Mouse (Mus musculus): ENCODE measurements around the gene Slc25a22.

DNA sequence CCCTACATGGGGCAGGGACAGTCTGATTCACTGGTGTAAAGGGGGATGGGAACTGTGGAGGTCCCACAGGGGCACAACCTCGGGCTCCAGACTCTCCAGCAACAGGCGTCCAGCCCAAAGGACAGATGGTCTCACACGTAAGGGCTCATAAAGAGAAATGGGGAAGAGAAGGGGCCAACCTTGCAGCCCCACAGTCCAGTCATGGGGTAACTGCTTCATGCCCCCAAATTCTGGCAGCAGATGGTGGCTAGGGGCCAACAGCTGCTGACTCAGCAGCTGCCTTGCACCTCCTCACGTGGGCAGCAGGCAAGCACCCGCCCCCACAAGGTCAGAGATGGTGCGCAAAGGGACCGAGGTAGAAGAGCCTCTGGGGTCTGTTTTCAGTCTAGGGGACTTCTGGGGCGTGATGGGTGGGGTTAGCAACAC lies 5.5 kb downstream of the Slc25a22 start:
- TF ChIP-seq CTCF (conservative IDR thresholded peaks at IDR 0.05; ENCODE audit: low read length) (no peak), POU5F1 (IDR thresholded peaks at IDR 0.05; ENCODE audit: borderline replicate concordance, low read length) (no peak), NANOG (IDR thresholded peaks at IDR 0.05; ENCODE audit: borderline replicate concordance, low read length) (no peak)

Data from E14TG2a.4 (cell line).